Mouse (Mus musculus) embryo, embryonic 10 days (tissue): ENCODE results near the gene Fyn.
A peak's percentile ranks its signal among the peaks of the same experiment; 100 is the strongest.

ENCODE experiments used
- DNase-seq: peaks from one replicate; pipeline ENCODE4 v3.0.0-alpha.2; 2015; ENCODE audit warnings: low spot score

Fyn gene

DNA sequence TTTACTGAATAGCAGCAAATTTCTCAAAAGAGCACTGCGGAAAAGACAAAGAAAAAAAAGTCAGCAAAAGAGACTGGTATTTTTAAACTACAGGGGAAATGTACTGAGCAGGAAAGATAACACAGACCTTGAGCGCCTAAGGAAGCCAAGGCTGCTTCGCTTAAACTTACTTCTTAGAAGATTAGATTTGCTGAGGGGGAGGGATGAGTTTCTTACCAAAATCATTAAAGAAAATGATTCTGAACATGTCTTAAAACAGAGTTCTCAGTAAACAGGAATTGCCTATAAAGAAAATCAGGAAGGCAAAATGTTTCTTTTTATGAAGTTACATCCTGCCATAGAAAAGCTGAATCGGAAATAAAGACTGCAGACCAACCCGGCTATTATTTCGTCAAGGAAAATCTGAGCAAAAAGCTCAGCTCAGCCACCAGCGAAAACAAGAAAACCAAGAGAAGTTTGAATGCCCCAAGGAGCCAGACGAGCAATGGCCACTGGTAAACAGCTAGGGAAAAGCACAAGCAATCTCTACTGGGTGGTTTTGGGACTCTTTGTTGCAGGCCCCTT is at the start of gene Fyn:
Gene Fyn (plus strand): TSS at position 284 of the 564 bp plus-strand sequence.
- no peak for DNase-seq

DNA sequence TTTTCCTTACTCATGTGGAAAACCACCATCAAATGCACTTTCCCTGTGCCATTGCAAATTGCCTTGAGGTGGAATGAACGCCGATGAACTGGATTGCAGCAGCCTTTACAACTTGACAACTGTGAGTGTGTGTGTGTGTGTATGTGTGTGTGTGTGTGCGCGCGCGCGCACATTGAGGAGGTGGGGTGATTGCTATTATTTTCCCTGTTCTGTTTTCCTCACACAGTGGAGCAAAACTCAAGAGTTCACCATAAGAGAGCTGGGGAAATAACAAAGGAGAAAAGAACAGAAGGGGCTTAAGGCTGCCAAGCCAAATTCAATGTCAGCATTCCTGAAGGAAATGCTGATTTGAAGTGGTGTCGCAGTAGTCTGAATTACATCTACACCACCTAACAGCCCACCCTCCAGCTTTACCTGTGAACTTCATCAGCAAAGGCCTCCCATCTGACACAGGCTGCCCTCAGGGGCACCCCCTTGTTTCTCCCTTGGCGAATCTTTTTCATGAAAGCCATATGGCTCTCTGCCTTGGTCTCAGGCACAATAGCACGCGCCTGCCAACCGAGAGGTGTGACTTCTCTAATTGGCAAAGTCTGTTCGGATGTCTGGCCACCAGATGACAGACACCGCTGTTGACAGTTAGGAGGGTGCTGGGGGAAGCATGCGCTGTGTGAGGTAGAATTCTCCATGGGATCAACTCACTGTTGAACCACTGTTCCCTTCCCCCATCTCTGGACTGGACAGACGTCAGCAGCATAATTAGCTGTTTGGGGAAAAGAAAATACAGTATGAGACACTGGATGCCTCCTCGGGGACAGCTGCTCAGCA is 47.6 kb upstream of the Fyn start:
- DNase-seq, result peak; percentile 63

DNA sequence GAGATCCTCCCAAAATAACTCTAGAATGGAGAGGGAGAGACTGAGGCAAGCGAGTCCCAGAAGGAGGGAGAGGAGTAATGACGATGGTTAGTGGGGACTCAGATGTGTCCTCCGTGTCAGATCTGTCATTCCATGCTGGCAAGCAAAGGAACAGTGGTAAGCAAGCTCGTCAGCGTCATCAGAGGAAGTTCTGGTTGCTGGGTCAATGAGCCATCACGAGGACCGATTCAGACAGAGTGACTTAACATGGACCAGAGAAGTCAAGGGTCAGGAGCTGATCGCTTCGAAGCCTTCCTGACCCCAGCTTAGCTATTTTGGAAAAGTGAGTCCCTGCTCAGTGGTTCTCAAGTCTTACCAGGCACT is 47.1 kb upstream of the Fyn start:
- DNase-seq, result peak; percentile 21

DNA sequence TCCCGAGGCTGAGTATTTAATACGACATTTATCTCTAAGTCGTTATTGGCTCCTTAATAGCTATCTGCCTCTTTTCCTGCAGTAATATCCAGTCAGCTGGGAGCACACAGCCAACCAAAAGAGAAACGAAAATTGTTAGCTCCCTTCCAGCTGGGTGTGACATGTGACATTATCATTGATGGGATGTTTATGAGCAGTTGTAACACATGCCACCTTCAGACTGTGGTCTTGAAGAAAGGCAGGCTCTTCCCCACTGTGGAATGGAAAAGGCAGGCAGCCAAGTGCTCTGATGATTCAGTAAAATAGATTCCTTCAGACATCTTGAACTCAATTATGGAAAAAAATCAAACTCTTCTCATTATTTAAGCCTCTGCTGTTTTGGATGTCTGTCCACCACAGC is 46.5 kb upstream of the Fyn start:
- DNase-seq, result no peak

DNA sequence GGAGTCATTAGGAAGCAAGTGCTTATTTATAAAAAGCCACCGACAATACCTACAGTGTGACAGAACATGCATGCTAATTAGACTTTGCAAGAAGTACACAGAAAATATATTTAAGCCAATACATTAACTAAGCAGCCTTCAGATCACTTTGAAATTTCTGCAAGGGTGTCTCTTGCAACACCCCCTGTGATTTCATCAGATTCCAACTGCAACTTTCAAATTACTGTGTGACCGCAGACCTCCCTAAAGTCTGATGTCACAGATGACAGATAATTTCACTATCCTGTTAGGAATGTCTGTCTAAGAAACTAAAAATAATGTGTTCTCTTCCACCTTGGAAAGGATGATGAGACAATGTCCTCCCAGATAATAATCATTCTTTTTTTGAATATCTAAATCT is 44.4 kb upstream of the Fyn start:
- DNase-seq, result no peak

DNA sequence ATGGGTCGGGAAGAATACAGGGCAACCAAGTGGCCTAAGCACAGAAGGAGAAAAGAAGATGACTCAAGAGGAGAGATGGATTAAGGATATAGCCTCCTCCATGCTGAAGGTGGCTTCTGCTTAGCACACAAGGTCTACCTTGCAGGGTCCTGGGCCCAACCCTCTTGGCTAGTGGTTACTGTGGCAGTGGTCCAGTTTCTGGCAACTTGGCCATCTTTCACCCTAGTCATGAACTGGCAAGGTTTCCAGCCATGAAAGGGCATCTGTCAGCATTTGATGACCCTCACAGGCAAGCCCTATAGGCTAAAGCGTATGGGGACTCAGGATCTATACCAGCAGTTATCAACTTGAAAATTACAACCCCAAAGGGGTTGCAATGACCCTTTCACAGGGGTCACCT is 40.0 kb upstream of the Fyn start:
- no peak for DNase-seq

DNA sequence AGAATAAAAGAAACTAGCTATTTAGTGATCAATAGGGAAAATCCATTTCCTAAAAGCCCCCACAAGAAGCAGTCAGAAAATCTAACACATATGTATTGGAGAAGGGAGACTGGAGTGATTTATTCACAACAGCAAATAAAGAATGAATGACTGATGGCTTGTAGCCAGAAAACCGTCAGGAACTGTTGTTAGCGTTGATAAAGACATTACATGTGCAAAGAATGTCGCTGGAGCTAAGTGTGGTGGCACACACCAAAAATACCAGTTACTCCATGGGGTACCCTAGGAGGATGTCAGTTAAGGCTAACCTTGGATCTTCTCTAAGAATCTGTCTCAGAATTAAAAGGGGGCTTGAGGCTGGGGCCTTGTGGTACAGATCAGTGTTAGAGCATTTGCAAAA is 34.3 kb upstream of the Fyn start:
- DNase-seq, result no peak

DNA sequence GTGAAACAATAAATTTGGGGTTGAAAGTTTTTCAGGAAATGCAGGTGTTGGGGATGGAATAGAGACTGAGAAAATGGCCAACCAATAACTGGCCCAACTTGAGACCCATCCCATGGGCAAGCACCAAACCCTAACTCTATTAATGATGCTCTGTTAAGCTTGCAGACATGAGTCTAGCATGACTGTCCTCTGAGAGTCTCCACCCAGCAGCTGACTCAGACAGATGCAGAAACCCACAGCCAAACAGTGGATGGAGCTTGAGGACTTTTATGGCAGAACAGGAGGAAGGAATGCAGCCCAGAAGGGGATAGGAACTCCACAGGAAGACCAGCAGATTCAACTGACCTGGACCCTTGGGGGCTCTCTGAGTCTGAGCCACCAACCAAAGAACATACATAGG is 32.8 kb upstream of the Fyn start:
- DNase-seq, result no peak

DNA sequence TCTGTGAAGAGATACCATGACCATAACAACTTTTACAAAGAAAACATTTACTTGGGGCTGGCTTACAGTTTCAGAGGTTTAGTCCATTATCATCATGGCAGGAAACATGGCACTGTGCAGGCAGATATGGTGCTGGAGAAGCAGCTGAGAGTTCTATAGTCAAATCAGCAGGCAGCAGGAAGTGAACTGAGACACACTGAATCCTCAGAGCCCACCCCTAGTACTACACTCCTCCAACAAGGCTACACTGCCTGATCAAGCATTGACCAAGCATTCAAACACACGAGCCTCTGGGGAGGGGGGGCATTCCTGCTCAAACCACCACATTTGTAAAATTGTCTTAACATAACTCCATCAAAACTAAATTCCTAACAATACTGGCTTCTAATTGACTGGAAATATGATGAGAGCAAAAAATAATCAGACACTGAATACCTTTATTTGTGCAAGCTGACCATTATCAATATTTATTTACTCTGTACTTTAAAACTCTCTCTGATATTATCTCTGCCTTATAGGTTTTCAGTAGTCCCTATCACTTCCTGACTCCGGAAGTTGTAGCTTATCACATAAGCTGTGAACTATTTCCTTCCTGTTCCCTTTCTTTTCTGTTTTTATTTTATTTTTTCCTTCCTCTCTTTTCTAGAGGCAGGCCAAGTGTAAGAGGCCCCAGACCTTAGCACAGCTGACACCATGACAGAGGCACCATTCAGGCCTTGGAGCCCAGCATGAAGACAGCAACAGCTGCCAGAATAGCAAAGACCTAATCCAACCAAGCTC is 29.3 kb upstream of the Fyn start:
- DNase-seq, result no peak

DNA sequence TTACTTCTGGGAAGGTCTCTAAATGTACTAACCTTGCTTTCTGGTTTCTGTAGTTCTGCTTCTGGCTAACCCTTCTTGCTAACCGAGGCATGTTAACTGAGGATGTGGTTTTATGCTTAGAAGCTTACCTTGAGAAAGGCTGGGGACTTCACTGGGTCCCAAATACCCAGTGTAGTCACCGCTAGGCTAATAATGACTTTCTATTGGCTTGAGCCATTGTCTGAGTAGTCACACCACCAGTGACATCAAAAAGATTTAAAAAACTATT is 28.8 kb upstream of the Fyn start:
- DNase-seq, result no peak

DNA sequence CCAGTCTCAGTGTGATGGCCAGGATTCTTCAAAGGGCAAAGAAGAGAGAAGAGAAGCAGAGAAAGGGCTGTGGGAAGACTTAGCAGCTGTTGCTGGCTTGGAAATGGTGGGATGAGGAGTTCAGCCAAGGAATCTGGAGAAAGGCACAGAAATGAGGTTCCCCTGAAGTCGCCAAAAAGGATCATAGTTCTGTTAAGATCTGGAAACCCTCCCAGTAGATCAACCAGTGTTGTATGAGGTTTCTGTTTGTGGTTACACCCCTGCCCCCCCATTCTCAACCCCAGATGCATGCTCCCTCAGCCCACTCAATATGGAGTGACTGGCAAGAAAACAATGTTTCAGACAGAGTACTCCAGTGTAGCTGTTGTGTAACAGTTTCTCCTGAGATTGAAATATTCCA is 25.1 kb upstream of the Fyn start:
- no peak for DNase-seq

DNA sequence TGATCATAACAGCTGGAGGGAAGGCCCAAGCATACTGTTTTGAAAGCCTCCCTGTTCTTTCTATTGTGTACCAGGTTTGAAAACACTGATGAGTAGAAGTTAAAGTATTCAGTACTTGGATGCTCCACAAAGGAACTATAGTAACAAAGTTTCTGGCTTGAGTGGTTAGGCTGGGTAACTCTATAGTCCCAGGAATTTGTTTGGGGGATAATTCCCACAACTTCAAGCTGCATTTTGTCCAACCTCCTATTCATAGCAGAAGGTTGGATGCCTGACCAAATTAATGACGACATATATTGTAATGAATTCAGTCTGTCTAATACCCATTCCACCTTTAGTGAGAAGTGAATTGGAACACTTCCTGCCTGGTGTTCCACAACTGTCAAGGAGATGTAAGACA is 22.7 kb upstream of the Fyn start:
- no peak for DNase-seq

DNA sequence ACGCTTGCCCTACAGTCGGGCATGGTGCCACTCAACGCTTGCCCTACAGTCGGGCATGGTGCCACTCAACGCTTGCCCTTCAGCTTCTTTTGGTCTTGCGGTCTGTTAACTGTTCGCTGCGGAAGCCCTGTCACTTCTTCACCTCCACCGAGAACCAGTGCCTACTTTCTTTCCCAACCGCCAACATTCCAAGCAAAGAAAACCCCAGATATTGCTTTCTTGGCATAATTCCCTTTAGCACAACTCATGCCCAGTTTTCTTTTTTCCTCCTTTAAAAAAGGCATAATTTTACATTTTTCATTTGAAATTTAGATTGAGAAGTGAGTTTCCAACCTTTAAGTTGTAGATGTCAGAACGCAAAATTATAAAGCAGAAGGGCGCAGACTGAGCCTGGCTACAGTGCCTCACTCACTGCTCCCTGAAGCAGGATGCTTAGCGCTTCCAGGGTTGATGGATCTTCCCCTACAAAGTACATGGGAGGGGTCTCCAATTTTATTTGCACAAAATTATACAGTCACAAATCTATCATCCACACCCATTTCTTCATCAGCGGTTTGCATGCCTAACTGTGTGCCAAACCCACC is 18.8 kb upstream of the Fyn start:
- no peak for DNase-seq

DNA sequence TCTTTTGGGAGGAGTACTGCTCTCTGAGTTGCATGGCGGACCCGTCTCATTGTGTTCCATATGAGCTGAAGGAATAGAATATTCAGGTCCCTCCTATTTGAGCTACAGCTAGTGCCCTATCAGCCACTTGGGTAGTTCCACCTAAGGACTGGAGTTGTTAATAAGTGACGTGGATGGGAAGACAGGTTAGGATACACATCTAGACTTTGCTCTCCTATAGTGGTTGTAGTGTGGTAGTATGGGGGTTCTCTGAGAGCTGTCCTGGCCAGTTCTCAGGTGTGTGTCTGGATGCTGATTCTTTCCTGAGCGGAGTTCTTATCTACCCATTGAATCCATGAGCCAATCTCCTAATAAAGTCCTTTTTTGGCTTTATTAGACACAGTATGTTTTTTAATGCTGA is 4.5 kb upstream of the Fyn start:
- DNase-seq, result no peak

DNA sequence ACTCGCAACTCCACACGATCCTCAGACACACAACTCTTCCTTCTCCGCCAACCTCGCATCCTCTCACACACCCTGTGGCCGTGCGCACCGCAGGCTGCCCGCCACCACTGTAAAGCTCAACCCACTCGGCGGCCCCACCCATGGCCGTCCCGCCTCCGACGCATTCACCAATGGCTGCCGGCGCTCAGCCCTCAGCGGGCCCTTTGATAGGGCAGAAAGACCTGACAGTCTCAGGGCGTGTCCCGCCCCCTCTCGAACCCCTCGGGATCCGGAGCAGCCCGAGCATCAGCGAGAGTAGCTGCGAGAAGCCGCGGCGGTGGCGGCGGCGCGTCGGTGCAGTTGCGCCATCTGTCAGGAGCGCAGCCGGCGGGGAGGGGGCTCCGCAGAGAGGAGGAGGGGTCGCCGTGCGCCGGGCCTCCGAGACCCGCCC is 862 bp downstream of the Fyn start:
- DNase-seq, result peak; percentile 96

DNA sequence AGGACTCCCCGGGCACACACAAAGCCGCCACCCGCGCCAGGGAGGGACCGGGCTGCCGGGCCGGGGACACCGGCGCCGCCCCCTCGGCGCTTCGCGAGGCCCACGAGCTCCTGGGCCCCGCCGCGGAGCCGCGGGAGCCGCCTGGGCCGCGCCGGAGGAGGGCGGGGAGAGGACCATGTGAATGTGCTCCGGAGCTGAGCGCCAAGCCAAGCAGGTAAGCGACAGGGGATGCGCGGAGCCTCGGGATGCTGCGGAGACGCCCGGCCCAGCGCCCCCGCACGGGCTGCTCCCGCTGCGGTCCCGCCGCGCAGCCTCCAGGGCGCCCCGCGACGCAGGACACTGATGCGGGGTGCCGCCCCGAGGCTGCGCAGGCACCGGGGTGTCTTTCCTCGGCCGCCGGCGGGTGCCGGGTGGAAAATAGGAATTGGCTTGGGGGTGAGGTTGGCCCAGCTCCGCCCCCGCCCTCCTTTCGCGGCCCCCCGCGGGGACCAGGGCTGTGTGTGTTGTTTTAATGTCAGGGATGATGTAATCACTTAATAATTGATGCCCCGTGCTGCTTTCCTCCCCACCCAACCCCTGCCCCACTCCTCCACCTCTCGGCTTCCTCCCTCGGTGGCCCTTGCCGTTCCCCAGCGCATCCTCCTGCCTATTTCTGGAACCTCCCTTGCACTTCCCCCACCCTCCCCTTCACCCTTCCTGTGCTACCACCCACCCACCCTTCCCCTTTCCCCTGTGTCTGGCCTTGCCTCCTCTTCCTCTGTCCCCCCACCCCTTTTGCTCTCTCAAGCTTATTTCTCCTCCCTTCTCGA is 1.5 kb downstream of the Fyn start:
- DNase-seq, result no peak

DNA sequence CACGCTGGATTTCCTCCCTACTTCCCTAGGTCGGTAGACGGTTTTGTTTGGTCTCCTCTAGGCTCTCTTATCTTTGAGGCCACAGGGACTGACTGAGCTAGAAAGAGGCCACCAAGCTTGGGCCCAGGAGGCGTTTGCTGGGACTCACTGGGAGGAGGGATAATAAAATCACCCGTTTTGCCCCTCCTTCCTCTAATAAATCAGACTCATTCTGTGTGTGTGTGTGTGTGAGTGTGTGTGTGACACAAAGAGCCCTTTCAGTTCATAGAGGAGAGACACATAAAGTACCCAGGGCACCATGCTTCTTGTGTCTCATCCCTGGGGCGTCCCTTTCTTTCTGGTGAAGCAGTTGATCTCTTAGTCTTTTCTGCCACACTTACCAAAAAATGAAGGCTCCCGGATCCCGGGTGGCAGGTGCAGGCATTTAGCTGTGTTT is 2.1 kb downstream of the Fyn start:
- DNase-seq, result peak; percentile 65

DNA sequence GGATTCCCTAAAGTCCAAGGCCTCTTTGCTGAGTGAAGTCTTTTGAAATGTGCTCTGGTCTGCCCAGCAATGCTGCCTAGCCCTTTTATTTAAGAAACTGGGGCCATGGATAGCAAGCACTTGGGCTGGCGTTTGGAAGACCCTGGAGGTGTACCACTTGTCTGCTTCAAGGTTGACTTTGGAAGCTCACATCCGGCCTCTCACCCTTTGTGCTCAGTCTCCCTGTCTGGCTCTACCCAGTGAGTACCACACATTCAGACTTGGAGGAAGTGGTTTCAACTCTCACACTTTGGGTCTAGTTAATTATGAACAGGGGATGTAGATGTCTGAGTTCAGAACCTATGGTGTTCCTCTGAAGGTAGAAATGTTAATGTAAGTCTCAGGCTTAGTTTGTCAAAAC is 2.8 kb downstream of the Fyn start:
- no peak for DNase-seq

DNA sequence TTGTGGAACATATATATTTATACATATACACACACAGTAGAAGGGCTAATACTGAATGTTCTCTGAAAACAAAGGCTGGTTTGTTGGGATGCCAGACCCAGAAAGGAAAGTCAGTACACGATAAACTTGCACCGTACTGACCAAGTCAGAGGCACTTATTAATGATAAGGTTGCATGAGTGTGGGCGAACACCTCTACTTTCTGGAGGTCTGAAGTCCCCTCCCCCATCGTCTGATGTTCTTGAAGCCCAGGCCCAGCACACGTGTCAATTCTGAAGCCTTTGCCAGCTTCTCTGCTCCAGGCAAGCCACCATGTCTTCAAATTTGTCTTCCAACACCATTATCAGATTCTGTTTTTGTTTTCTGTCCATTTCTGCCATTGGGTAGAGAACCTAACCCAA is 3.3 kb downstream of the Fyn start:
- DNase-seq, result no peak

DNA sequence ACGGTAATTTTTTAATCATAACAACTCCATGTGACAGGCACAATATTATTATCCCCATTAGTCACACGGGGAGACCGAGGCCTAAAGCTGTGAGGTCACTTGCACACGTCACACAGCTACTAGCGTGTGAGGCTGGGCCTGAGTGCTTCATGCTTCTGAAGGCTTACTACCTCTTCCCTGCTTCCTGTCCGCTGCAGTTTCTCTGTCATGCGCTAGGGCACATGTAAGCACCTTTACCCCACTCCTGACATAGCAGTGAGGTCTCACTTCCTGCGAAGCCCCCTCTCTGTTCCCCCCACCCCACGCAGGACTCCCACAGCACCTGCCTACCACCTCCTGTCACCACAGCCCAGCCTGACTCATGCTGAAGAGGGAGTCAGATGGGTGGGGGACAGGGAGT is 8.0 kb downstream of the Fyn start:
- no peak for DNase-seq

DNA sequence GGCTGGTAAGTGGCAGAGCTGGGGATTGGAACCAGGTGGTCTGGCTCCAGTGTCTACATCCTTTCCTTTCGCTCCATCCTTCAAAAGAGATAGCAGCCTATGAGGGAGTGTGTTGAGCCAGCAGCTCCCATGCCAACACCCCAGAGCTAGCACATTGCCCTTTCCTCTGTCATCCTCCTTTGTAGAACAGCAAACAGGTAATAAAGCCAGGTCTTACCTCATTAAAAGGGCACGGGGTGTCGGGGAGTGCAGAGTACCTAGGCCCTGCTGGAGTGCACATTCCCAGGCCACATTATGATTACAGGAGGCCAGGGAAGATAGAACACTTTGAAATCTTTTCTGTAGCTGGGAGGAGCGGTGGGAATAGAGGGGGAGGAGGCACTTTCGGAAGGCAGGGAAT is 8.6 kb downstream of the Fyn start:
- no peak for DNase-seq

DNA sequence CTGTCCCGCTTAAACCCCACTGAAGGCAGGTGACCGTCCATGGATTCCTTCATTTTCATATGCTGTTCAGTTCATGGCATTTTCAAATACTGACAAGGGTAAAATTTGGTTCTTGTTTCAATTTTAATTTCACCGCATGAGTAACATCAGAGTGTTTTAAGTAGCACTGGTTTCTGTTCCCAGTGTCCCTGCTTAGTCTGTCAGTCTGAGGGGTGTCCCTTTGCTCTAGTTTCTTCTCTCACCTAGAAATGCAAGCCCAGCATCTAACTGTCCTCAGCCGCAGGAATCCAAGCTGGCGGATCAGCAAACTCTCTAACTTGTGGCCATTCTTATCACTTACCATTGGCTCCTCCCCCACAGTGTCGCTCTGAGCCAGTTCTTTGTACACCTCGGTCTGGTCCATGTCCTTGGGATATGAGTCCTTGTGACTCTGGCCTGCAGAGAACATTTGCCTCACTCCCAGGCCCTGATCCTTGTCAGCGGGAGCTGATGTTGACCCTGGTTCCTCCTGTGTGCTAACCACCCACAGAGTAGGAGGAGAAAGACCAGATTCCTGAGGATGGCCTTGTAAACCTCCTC is 9.5 kb downstream of the Fyn start:
- DNase-seq, result no peak
